Mouse (Mus musculus) midbrain, embryonic 11.5 days (tissue): ENCODE measurements around the gene Frmpd1. TPM values are rescaled to one million over a fixed set of nuclear protein-coding genes. Genes with fewer than 3 reads are reported as not detected.

ENCODE experiments used
- ATAC-seq: fragments of 200-750 bp; cut with Nextera tagmentation; 2 replicates; pipeline ENCODE4 v1.8.0; 2017; ENCODE audit warnings: moderate TSS enrichment, moderate library complexity; ENCODE audit not compliant: low FRiP score
- DNase-seq: peaks from one replicate; pipeline ENCODE4 v3.0.0; 2015; ENCODE audit warnings: low spot score; ENCODE audit errors: missing footprints
- H3K27ac ChIP-seq: fragments of 300-500 bp; sonication (generic); 2 replicates; pipeline ENCODE4 v1.5.1; 2014; ENCODE audit warnings: low read depth, low read length
- H3K27me3 ChIP-seq: fragments of 300-500 bp; sonication (generic); 2 replicates; pipeline ENCODE4 v1.6.1; 2014; ENCODE audit warnings: mild to moderate bottlenecking, low read length, moderate library complexity, mixed read lengths; ENCODE audit not compliant: control insufficient read depth, insufficient read depth
- H3K36me3 ChIP-seq: fragments of 300-500 bp; sonication (generic); 2 replicates; pipeline ENCODE4 v1.6.1; 2014; ENCODE audit warnings: mild to moderate bottlenecking, low read length, moderate library complexity, mixed read lengths; ENCODE audit not compliant: control insufficient read depth, insufficient read depth
- H3K4me1 ChIP-seq: fragments of 300-500 bp; sonication (generic); 2 replicates; pipeline ENCODE4 v1.6.1; 2014; ENCODE audit warnings: low read length; ENCODE audit not compliant: control insufficient read depth, insufficient read depth
- H3K4me2 ChIP-seq: fragments of 300-500 bp; sonication (generic); 2 replicates; pipeline ENCODE4 v1.6.1; 2014; ENCODE audit warnings: mild to moderate bottlenecking, moderate library complexity
- H3K4me3 ChIP-seq: fragments of 300-500 bp; sonication (generic); 2 replicates; pipeline ENCODE4 v1.5.1; 2014; ENCODE audit warnings: low read depth, low read length
- H3K9ac ChIP-seq: fragments of 300-500 bp; sonication (generic); 2 replicates; pipeline ENCODE4 v1.6.1; 2014; ENCODE audit warnings: low read length
- H3K9me3 ChIP-seq: fragments of 300-500 bp; sonication (generic); 2 replicates; pipeline ENCODE4 v1.6.1; 2016; ENCODE audit warnings: low read length; ENCODE audit not compliant: control insufficient read depth
- WGBS: fragments of 180-500 bp; shearing (Covaris S2); extraction: QIAGEN DNeasy Blood & Tissue Kit; methylation state at CpG from one replicate; pipeline ENCODE4 v1.1.7; 2014; 5-methylcytosine and 5-hydroxymethylcytosine counted together
- polyA plus RNA-seq: library from polyadenylated mRNA; unstranded; fragments of >200 nt; fragmentation: Nextera tagmentation; extraction: Ambion mirVana; gene quantifications from 2 replicates; pipeline ENCODE4 v1.2.1, GENCODE M21; 2014

Gene Frmpd1
- polyA plus RNA-seq, 1 experiment from 2014 or later, result 1.3 TPM

GRCm38 (mm10) chr4:45165477-45165876, 19.2 kb upstream of the Frmpd1 start:
- Histone ChIP-seq H3K4me2 (no peak overlapping the region), H3K36me3 (no peaks in the 10 kb centered on the region), H3K9ac (no peak overlapping the region), H3K27ac (no peak overlapping the region), H3K4me1 (no peaks in the 10 kb centered on the region), H3K27me3 (no peaks in the 10 kb centered on the region), H3K4me3 (no peak overlapping the region), H3K9me3 (no peaks in the 10 kb centered on the region)
- DNase-seq, result no peak
- ATAC-seq, result no peak
- 90% methylated on average over 1 of the region's 1 CpGs for WGBS

- ATAC-seq, result no peak
These were observed 18.7 kb upstream of the Frmpd1 start for GRCm38 (mm10) chr4:45165955-45166354.

GRCm38 (mm10) chr4:45171340-45171739, 13.3 kb upstream of the Frmpd1 start:
- no peaks in the 10 kb centered on the region for H3K4me1 ChIP-seq
- DNase-seq (no peak), ATAC-seq (no peak)
- no peak overlapping the region for H3K9ac ChIP-seq
- no peak overlapping the region for H3K27ac ChIP-seq
- H3K4me3 ChIP-seq, result no peak overlapping the region
- no peak overlapping the region for H3K4me2 ChIP-seq
- no peaks in the 10 kb centered on the region for H3K9me3 ChIP-seq
- no peaks in the 10 kb centered on the region for H3K27me3 ChIP-seq
- 82% methylated on average over 9 of the region's 9 CpGs for WGBS
- no peaks in the 10 kb centered on the region for H3K36me3 ChIP-seq

More at GRCm38 (mm10) chr4:45165955-45166354, 18.7 kb upstream of the Frmpd1 start:
- no peaks in the 10 kb centered on the region for H3K27me3 ChIP-seq
- H3K9ac ChIP-seq, result no peak overlapping the region
- H3K4me3 ChIP-seq, result no peak overlapping the region
- no peaks in the 10 kb centered on the region for H3K9me3 ChIP-seq
- no peak overlapping the region for H3K4me2 ChIP-seq
- H3K27ac ChIP-seq, result no peak overlapping the region
- no peaks in the 10 kb centered on the region for H3K36me3 ChIP-seq
- 83% methylated on average over 3 of the region's 3 CpGs for WGBS
- DNase-seq, result no peak
- no peaks in the 10 kb centered on the region for H3K4me1 ChIP-seq

- peak overlapping the region; percentile 78 for H3K9ac ChIP-seq
- WGBS, result 26% methylated on average over 13 of the region's 13 CpGs
- H3K27ac ChIP-seq, result no peak overlapping the region
- ATAC-seq, result 0 out of 2 replicates have a peak, but pooled peaks have one; percentile 12
- peaks cover 14% of the 10 kb centered on the region for H3K27me3 ChIP-seq
- no peaks in the 10 kb centered on the region for H3K9me3 ChIP-seq
- peaks cover 7% of the 10 kb centered on the region for H3K4me1 ChIP-seq
- H3K4me3 ChIP-seq, result peak overlapping the region; percentile 62
- no peaks in the 10 kb centered on the region for H3K36me3 ChIP-seq
- peak; percentile 86 for DNase-seq
- peak overlapping the region; percentile 99 for H3K4me2 ChIP-seq
These were observed 706 bp upstream of the Frmpd1 start for GRCm38 (mm10) chr4:45183818-45184520.

- no peaks in the 10 kb centered on the region for H3K9me3 ChIP-seq
- DNase-seq (no peak), ATAC-seq (no peak)
- H3K9ac ChIP-seq, result peak overlapping the region; percentile 78
- H3K4me1 ChIP-seq, result peaks cover 7% of the 10 kb centered on the region
- H3K27me3 ChIP-seq, result peaks cover 14% of the 10 kb centered on the region
- H3K4me2 ChIP-seq, result peak overlapping the region; percentile 99
- no peak overlapping the region for H3K27ac ChIP-seq
- H3K36me3 ChIP-seq, result no peaks in the 10 kb centered on the region
- peak overlapping the region; percentile 62 for H3K4me3 ChIP-seq
- 2% methylated on average over 10 of the region's 10 CpGs for WGBS
These were observed 625 bp downstream of the Frmpd1 start for GRCm38 (mm10) chr4:45185331-45185669.

- Histone ChIP-seq H3K27ac (no peak overlapping the region), H3K36me3 (no peaks in the 10 kb centered on the region), H3K9me3 (no peaks in the 10 kb centered on the region), H3K4me3 (no peak overlapping the region), H3K9ac (no peak overlapping the region), H3K4me1 (no peaks in the 10 kb centered on the region), H3K27me3 (no peaks in the 10 kb centered on the region), H3K4me2 (no peak overlapping the region)
- 85% methylated on average over 3 of the region's 3 CpGs for WGBS
- ATAC-seq, result no peak
- DNase-seq, result peak; percentile 8
These were observed 13.6 kb downstream of the Frmpd1 start for GRCm38 (mm10) chr4:45198296-45198695.

- H3K36me3 ChIP-seq, result no peaks in the 10 kb centered on the region
- 88% methylated on average over 7 of the region's 7 CpGs for WGBS
These were observed 18.6 kb downstream of the Frmpd1 start for GRCm38 (mm10) chr4:45203283-45203682.

GRCm38 (mm10) chr4:45207444-45207843, 22.8 kb downstream of the Frmpd1 start:
- Histone ChIP-seq H3K4me2 (no peak overlapping the region), H3K27ac (no peak overlapping the region), H3K36me3 (no peaks in the 10 kb centered on the region), H3K27me3 (no peaks in the 10 kb centered on the region), H3K4me3 (no peak overlapping the region), H3K9ac (no peak overlapping the region), H3K4me1 (no peaks in the 10 kb centered on the region), H3K9me3 (no peaks in the 10 kb centered on the region)
- WGBS, result 56% methylated on average over 4 of the region's 4 CpGs
- peak; percentile 2 for DNase-seq
- no peak for ATAC-seq

More at GRCm38 (mm10) chr4:45203283-45203682, 18.6 kb downstream of the Frmpd1 start:
- Histone ChIP-seq H3K9me3 (no peaks in the 10 kb centered on the region), H3K4me2 (no peak overlapping the region), H3K27ac (no peak overlapping the region), H3K9ac (no peak overlapping the region), H3K4me3 (no peak overlapping the region), H3K27me3 (no peaks in the 10 kb centered on the region), H3K4me1 (no peaks in the 10 kb centered on the region)
- DNase-seq (no peak), ATAC-seq (no peak)

GRCm38 (mm10) chr4:45208832-45209363, 24.2 kb downstream of the Frmpd1 start:
- Histone ChIP-seq H3K9ac (no peak overlapping the region), H3K27me3 (no peaks in the 10 kb centered on the region), H3K4me1 (no peaks in the 10 kb centered on the region), H3K9me3 (no peaks in the 10 kb centered on the region), H3K4me3 (no peak overlapping the region), H3K27ac (no peak overlapping the region), H3K4me2 (no peak overlapping the region), H3K36me3 (no peaks in the 10 kb centered on the region)
- no peak for DNase-seq
- 75% methylated on average over 12 of the region's 12 CpGs for WGBS
- ATAC-seq, result no peak
